Mouse (Mus musculus): ENCODE measurements around the gene Malsu1. TPM values are rescaled to one million over a fixed set of nuclear protein-coding genes. Genes with fewer than 3 reads are reported as not detected.

The Malsu1 gene
- total RNA-seq, 2 experiments from 2014 or later, result 36.3 to 36.6 TPM

DNA sequence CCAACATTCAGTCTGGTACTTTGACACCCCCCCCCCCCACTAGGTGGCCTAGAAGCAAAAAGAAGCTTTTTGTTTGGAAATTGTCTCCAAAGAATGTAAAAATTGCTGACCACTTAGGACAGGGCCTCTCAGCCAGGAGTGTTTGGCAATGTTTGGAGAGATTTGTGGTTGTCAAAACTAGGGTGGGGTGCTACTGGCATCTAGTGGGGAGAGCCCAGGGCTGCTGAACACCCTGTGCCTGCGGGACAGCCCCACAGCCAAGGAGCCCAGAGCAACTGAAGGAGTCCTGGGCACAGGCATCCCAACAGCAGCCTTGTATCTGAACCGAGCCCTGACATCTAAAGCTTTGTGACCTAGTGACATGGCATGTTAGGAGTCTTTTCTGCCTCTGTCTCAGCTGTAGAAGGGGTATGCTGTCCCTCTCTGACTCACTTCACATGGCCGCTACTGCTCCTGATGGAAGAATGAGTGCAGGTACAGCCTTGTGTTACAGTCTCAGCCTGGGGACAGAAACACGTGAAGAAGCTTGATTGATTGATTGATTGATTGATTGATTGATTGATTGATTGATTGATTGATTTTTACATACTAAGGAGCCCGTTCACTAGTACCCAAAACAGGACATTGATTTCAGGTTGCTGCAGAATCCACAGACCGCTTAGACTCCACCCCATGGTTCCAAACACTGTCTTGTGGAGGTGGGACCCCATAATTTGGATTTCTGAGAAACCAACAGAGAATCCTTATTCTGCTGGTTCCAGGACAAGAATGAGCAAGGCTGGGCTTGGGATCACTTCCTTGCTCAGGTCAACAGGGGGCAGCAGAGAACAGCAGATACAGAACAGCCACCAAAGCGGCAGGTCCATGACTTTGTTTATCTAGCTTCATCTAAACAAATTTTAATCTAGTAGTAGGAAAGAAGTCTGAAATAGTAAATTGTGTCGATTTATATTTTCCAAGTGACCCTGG lies 16.3 kb upstream of the Malsu1 start:
- DNase-seq, result peak; percentile 70
- intact Hi-C loops (cut with DNase I), result loop anchor here (5.0 kb wide), 1 partner anchor 155 kb away; the partner anchor contains the start of gene Igf2bp3

DNA sequence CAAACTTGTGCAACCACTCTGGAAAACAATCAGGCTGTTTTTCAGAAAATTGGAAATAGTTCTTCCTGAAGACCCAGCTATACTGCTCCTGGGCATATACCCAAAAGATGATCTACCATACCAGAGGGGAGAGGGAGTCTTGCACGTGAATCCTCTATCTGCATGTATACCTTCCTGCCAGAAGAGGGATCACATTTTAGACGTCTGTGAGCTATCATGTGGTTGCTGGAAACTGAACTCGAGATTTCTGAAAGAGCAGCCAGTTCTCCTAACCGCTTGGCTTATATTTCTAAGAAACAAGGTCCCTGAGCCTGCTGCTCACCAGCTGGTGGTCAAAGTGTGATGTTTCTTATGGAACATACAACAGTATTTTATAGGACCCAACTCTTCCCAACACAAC lies 5.2 kb upstream of the Malsu1 start:
- intact Hi-C loops (cut with DNase I), result no loop called here
- DNase-seq, result no peak

DNA sequence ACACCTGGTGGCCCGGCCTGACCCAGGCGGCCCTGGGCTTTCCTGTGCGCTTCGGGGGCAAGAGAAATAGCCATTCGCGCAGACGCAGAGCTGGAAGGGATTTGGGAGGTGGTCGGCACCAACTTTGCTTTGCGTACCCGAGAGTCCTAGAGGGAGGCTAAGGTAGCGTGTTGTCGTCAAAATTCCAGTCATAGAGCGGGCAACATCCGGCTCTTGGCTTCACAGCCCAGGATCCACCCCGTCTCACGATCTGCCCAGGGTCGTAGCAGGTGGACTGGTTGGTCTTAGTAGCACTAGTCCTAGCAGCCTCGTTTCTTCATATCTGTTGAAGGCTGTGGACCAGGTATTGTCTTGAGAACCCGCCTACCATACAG lies 509 bp downstream of the Malsu1 start:
- no peak for DNase-seq
- intact Hi-C loops (cut with DNase I), result no loop called here

DNA sequence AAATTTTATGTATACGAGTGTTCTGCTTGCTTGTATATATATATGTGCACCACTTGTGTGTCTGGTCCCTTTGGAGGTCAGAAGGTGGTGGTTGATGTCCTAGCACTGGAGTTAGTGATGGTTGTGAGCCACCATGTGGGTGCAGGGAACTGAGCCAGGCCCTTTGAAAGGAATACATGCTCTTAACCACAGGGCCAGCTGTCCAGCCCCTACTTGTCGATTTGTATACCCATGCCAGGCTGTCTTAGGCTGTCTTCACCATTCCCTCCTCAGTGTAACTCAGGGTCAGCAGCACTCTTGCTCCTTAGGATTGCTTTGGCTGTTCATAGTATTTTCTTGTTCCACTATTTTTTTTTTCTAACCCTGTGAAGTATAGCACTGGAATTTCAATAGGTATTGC lies 4.3 kb downstream of the Malsu1 start:
- intact Hi-C loops (cut with DNase I), result no loop called here

DNA sequence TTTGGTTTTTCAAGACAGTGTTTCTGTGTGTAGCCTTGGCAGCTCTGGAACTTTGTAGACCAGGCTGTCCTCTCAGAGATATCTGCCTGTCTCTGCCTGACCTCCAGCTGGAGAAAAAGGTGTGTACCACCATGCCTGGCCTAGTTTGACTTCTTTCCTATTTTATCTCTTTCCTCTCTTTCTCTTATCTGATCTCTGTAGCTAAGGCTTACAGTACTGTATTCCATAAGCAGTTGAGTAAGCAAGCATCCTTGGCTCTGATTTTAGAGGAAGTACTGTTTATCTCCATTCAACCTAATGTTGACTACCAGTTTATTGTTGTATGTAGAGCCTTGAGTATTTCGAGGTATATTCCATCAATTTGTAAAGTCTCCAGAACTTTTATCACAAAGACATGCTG lies 5.7 kb downstream of the Malsu1 start:
- DNase-seq, result no peak
- intact Hi-C loops (cut with DNase I), result no loop called here

More for the DNA sequence above, 4.3 kb downstream of the Malsu1 start:
- no peak for DNase-seq

DNA sequence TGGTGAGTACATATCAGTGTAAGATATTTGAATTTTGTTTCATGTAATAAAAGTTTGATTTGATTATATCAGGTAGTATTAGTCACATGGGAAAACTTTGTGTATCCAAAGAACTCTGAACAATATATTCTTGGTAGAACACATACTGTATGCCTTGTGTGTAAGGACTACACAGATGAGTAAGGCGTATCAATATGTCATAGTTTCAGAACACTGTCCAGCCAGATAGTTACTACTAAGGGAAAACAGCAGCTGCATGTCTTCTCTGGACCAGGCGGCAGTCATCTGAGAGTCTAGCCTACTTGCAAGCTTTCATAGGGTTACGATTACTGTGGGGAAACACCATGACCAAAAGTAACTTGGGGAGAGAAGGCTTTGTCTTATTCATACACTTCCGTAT lies 9.4 kb downstream of the Malsu1 start:
- intact Hi-C loops (cut with DNase I), result no loop called here
- no peak for DNase-seq

DNA sequence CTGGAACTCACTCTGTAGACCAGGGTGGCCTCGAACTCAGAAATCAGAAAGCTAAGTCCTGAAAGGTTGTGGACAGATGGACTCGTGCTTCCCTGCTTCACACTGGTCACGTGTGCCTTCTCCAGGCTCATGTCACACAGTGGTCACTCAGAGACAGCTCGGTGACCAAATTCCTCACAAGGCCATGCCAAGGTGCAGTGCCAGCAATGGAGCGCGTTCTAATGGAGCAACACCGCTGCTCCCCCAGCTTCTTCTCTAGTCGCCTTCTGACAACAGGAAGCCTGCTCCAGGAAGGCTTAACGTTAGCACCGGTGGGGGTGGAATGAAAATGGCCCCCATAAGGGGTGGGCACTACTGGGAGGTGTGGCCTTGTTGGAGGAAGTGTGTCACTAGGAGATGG lies 21.4 kb downstream of the Malsu1 start:
- intact Hi-C loops (cut with DNase I), result no loop called here
- DNase-seq, result no peak

DNA sequence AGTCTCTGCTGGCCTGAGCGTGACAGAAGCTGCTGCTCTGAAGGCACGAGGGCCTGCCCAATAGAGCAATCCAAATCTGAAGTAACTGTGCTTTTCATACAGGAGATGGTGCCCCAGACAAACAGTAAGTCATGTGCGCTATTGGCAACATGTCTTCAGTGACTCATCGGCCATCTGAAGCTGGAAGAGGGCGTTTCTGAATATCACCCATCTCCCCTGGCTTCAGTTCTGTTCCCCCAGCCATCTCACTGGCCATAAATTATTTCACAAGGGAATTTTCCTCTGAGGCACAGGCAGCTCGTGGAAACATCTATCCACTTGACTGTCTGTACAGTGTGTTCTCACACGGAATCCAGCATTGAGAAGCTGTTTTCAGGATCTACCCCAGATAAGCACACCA lies 22.8 kb downstream of the Malsu1 start:
- intact Hi-C loops (cut with DNase I), result no loop called here
- no peak for DNase-seq

DNA sequence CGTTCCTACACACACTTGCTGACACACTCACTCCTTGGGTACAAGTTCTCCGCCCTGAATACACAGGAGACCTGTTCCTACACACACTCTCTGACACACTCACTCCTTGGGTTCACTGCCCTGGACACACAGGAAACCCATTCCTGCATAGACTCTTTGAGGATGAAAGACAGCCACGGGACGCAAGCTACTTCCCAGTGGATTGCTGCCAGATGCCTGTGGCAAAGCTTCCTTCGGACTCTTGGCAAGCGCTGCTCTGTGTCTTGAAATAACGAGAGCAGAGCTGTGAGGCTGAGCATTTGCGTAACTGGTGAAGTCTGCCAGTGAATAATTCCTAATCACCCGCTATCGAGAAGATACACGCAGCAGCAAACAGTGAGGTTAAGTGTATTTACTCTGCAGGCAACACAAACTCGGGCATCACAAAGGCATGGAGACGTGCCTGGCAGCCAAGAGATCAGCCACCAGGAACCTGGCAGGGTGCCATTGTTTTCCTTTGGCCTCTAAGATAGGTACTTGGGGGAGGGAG lies 23.4 kb downstream of the Malsu1 start:
- DNase-seq, result peak; percentile 83
- intact Hi-C loops (cut with DNase I), result no loop called here

DNA sequence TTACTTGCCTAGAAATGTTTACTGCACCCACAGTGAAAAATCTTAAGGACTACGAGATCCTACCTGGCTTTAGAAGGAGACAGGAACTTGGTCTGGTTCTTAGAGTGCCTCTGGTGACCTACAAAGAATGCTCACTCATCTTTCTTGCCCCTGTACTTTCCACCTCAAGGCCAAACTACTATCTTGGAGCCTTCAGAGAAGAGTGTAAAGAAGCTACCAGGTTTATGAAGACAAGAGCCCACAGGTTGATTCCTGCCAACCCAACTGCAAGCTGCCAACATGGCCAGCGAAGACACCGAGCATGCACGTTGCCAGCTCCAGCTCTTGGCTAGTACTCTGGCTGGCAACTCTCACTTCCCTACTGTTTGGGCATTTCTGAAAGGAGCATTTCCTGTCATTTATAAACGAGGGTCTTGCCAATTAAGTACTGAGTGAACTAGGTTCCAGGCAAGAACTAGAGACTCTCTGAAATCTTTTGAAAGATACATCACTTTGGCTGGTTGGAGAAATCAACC lies 24.1 kb downstream of the Malsu1 start:
- peak; percentile 66 for DNase-seq
- intact Hi-C loops (cut with DNase I), result no loop called here

DNA sequence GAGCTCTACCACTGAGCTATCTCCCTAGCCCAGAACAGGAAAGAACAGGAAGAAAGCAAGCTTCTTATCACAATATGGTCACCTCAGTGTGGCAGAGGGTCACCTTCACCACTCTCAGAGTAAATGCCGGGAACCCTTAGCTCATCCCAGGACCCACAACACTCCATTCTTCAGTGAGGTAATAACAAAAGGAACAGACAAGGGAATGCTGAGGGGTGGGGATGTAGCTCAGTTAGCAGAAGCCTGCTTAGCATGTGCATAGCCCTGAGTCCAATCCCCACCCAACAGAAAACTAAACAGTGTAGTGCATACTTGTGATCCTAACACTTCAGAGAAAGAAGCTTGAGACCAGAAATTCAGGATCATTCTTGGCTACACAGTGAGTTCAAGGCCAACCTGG lies 25.5 kb downstream of the Malsu1 start:
- intact Hi-C loops (cut with DNase I), result no loop called here
- no peak for DNase-seq

DNA sequence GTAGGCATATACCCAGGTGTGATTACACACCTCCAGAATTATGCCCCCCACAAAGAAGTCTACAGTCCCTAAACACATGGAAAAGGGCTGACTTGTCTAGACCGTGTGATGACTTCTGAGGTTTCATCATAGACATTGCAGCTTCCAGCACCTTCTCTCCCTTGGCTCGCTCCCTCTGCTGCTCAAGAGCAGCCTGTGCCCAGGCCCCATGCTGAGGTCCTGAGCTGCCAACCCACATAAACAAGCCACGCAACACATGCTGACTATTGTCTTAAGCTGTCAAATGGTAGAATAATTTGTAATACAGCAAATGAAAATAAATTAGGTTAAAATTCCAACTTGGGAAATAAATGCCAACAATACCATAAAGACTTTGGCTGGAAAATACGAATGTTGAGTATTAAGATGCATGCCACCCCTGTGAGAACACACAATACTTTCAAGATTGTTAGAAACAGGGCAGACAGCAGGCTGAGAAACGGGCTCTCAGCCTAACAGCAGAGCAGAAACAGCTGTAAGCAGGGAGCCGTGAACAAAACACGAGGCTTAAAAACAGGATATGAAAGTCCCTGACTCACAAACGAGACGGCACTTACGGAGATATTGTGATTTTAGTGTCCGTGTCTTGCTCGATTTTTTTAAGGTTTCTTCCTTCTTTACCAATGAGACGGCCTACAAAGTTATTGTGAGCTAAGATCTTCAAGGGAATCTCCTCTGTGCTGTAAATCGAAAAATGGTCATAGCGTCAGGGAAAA lies 33.3 kb downstream of the Malsu1 start:
- intact Hi-C loops (cut with DNase I), result no loop called here
- DNase-seq, result peak; percentile 21

DNA sequence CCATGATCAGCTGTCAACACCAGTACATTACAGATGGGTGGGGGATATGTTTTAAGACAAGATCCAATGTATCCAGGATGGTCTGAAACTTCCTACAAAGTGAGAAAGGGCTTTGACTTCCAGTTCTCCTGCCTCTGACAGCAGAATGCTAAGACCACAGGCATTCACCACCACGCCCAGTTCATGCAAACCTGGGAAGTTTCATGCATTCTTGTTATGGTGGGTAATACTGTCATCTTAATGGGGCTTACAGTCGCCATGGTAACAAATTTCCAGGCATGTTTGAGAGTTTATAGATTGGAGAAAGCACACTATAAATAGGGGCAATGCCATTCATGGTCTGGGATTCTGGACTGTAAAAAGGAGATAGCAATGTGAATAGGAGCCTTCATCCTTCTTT lies 35.6 kb downstream of the Malsu1 start:
- intact Hi-C loops (cut with DNase I), result no loop called here

DNA sequence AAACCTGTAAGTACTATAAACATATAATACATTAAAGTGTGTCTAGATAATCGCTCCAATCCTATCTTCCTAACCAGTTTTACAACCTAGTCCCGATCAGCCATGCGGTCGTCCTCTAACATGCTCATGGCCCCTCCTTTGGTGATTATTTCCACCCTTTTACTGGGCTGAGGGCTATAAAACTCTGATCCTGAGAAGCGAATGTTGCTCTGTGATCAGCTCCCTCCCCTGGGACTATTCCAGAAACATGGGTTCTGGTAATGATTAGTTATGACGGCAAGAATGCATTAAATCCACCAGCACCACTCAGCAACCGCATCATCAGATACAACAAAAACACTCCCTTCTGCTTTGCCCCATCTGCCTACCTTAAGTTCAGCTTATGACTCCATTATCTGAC lies 40.3 kb downstream of the Malsu1 start:
- intact Hi-C loops (cut with DNase I), result no loop called here
- DNase-seq, result no peak

More for the DNA sequence above, 35.6 kb downstream of the Malsu1 start:
- no peak for DNase-seq

DNA sequence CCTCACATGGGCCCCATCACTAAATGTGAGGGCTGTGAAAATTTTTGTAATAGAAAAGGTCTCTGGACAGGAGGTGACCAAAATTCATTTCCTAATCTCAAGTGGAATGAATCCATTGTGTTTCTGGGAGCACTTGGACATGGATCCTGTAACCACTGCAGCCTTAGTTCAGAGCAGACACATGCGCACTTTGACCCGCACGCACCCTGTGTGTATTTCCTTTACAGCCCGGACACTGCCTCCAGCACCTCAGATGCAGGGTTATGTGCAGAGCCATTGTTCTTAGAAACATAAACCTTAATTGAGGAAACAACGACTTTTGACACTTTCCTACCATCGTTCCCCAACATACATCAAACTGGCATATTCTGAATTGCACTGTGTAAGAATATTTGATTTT lies 40.9 kb downstream of the Malsu1 start:
- no peak for DNase-seq
- intact Hi-C loops (cut with DNase I), result no loop called here

DNA sequence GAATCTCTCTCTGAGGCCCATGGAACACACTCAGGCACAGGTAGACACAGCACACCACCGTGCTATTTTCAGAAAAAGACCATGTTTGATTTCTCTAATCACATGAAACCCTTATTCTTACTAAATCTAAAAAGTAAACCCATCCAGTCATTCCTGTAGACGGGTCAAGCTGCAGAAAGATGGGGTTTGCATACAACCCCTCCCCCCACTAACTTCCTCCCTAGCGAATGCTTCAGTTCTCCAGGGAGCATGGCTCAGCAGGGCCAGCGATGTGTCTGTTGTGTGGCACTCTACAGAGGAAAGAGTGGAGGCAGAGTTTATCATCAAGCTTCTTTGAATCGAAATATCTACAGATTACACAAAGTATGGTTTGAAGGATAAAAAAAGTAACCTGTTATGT lies 42.0 kb downstream of the Malsu1 start:
- intact Hi-C loops (cut with DNase I), result no loop called here
- no peak for DNase-seq

DNA sequence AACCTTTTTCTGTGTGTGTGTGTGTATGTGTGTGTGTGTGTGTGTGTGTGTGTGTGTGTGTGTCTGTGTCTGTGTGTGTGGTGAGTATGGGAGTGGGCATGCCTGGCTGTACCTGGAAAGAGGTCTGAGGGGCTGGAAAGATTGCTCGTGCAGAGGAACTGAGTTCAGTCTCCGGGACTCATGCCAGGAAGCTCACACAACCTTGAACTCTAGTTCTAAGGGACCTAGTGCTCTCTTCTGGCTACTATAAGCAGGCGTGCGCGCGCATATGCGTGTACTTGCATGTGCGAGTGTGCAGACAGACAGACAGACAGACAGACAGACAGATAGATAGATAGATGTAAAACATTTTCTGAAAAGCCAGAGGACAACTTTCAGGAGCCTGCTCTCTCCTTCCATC lies 42.6 kb downstream of the Malsu1 start:
- intact Hi-C loops (cut with DNase I), result no loop called here
- DNase-seq, result no peak

DNA sequence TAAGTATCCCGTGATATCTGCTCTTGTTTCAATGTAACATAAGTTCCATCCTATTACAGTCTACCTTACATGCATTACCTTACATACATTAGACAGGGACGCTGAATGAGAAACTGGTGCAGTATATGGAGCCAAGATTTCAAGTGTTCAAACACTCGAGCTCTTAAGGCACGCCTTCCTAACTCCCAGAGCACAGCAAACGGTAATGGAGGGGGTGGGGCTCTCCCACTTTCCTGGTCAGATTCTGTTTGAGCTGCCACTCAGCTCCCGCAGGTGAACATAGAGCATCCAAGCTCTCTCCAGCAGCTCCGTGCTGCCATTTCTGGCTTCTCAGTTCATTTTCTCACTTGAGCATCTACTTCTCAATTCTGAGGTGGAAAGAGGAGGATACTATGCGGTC lies 44.9 kb downstream of the Malsu1 start:
- intact Hi-C loops (cut with DNase I), result no loop called here
- no peak for DNase-seq

DNA sequence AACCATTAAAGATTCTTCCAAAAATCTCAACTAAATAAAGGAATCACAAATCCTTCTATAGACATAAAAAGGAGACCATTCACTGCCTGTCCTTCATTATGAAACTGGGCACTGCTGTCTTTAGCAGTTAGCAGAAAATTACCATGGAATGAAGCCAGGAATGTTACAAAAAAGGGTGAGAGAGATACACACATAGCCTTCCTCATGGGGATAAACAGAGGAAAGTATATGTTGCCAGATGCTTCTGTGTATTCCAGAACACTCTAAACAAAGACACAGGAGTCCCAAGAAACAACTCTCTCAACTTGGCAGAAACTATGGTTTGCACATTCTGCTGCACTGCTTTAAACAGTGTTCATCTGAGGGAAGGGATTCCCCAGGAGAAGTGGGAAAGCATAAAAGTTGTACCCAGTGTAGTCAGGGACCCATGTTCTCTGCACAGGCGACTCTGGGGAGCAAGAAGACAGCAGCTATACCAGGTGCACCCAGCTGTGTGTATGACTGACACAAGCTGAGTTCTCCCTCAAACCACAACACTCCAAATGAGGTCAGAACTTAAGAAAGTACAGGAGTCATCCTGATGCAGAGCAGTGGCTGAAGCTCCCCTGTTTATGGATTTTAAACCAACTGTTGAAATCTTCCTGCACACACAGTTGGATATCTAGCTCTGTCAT lies 46.0 kb downstream of the Malsu1 start:
- no peak for DNase-seq

DNA sequence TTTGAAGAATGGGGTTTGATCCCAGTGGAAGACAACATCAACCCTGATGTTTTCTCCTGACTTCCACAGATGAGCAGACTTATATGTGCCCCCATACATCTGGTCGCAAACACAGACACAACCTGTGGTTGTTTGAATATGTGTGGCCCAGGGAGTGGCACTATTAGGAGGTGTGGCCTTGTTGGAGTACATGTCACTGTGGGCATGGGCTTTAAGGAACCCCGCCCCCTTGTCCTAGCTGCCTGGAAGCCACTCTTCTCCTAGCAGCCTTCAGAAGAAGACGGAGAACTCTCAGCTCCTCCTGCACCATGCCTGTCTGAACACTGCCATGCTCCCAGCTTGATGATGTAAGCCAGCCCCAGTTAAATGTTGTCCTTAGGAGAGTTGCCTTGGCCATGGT lies 46.8 kb downstream of the Malsu1 start:
- intact Hi-C loops (cut with DNase I), result no loop called here
- no peak for DNase-seq

More for the DNA sequence above, 46.0 kb downstream of the Malsu1 start:
- intact Hi-C loops (cut with DNase I), result no loop called here

DNA sequence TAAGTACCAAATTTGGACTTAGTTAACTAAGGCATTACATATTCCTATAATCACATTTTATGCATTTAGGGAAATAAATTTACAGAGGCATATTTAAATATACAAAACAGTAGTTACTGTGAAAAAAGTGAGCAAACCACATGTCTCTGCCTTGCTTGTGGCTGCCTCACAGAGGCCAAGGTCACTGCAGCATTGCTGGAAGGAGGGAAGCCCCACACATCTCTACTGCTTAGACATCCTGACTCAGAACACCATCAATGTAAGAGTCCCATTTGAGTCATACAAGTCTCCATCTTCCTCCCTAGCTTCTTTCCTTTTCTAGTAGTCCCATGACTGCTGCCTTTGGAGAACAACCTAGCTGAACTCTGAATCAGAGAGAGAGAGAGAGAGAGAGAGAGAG lies 56.7 kb downstream of the Malsu1 start:
- no peak for DNase-seq
- intact Hi-C loops (cut with DNase I), result no loop called here
